Mouse (Mus musculus) naive thymus-derived CD4-positive, alpha-beta T cell, adult 5 months (primary cell): ENCODE data around the gene Hnrnpd. TPM values are rescaled to one million over a fixed set of nuclear protein-coding genes. Genes with fewer than 3 reads are reported as not detected.

ENCODE experiments used
- polyA plus RNA-seq: library from polyadenylated mRNA; unstranded; fragments of 100-300 nt; shearing (Covaris generic); gene quantifications from one replicate; pipeline ENCODE4 v1.2.1, GENCODE M21; 2017

The Hnrnpd gene
- 497 TPM for polyA plus RNA-seq

DNA sequence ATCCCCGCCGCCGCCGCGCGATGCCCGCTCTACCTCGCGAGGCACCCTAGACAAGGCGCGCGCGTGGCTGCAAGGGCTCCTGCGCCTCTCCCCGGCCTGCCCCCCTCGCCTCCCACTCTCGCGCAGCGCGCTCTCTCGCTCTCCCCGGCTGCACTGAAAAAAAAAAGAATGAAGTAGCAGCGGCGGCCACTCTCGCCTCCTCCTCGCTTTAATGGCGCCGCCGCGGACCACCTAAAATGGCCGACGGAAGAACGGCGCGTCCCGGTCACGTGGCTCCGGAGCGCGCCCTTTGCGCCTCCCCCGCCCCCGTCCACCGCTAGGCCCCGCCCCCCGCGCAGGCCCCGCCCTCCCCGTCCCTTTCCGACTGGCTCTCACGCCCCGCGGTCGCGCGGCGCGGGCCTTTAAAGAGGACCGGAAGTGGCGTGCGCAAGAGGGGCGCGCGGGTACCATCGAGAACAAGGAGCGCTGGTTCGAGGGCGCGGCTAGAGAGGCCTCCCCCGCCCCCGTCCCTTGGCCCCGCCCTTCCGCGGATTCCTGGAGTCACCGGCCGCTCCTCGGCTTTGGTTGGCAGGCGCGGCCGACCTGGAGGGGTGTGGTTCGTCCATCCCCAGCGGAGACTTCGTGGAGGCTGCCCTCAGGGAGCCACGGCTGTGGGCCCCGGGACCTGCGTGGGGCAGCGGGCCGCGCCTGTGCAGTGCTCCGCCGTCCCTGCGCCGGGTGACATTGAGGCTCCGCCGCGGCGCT is at the start of gene Hnrnpd, which contains the start of gene 4930524J08Rik:
TSS of gene Hnrnpd (minus strand) at position 240 of the 744 bp plus-strand sequence.
TSS of gene 4930524J08Rik (plus strand) at position 363 of the 744 bp plus-strand sequence.

DNA sequence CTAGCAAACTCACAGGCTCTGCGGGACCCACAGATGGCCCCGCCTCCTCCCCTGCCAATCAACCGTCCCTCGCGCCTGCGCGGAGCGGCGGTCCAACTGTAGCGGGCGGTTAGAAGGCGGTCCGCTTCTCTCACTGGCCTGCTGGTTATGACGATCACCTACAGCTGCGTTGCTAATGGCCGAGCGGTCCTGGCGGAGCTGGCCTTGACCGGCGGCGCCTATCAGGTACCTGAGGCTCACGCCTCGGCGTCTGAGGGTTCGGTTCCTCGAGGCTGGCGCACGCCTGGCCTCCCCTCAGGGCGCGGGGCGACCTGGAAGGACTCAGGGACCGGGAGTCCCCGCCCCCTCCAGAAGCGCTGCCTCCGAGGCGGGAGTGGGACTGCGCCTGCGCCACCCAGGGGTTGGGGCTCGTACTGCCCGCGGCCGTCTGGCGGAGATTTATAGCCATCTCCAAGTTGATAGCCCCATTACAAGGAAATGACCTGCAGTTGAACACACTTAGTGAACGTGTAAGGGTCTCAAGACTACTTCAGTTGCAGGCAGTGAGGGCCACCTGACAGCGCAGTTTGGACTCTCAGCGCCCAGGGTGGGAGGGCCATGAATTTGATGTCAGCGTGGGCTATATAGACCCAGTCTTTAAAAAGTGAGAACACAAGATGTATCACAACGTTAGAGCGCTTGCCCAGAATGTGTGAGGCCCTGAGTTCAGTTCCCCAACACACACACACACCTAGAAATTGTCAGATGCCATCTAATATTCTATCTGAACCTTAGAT is 72.4 kb downstream of the Hnrnpd start, which contains the start of gene Vamp9:
TSS of gene Vamp9 (plus strand) at position 74 of the 776 bp plus-strand sequence.

Other genes starting within 250 kb of the Hnrnpd start
- 5.4 TPM for gene Rasgef1b, start 249.9 kb downstream of the Hnrnpd start, polyA plus RNA-seq
- gene Vamp9, start 72.7 kb downstream of the Hnrnpd start, polyA plus RNA-seq = not detected
- not detected for gene 4930524J08Rik, start 123 bp upstream of the Hnrnpd start, polyA plus RNA-seq
- gene Hnrnpdl, start 60.7 kb upstream of the Hnrnpd start, polyA plus RNA-seq = 238 TPM
- gene Enoph1, start 61.0 kb upstream of the Hnrnpd start, polyA plus RNA-seq = 27.9 TPM
- not detected for gene Tmem150c, start 180.9 kb upstream of the Hnrnpd start, polyA plus RNA-seq